Mouse (Mus musculus) brain, embryonic 14.5 days (tissue): ENCODE results near the gene Ccl3.

ENCODE experiments used
- CTCF ChIP-seq: fragments of 200-500 bp; IDR thresholded peaks from 2 replicates; pipeline ENCODE4 v1.5.1; 2012; ENCODE audit warnings: inconsistent platforms, mild to moderate bottlenecking, moderate library complexity, borderline replicate concordance; ENCODE audit not compliant: insufficient read depth, insufficient read length; ENCODE audit errors: extremely low read depth
- POLR2A ChIP-seq: fragments of 200-500 bp; IDR thresholded peaks from 2 replicates; pipeline ENCODE4 v1.6.1; 2012; ENCODE audit warnings: mild to moderate bottlenecking, inconsistent platforms, borderline replicate concordance; ENCODE audit not compliant: poor library complexity, insufficient read depth, insufficient read length, severe bottlenecking; ENCODE audit errors: extremely low read depth

GRCm38 (mm10) chr11:83618238-83618637 is 30.9 kb downstream of the Ccl3 start:
- TF ChIP-seq CTCF (no peak), POLR2A (no peak)
